In genomic region chr4:154928395-154929087, GRCm38 (mm10) we compare ENCODE assay signal across 8 mouse cellular contexts. TPM values are rescaled to one million over a fixed set of nuclear protein-coding genes. Genes with fewer than 3 reads are reported as not detected.
DNase-seq lines count a peak whose midpoint lies in the region; ATAC-seq and TF ChIP-seq lines count a peak whose summit lies in the region.

TSS of gene Tnfrsf14 (minus strand) at chr4:154928563.

- no peak for TF ChIP-seq CTCF in gastrocnemius, adult 2 months (IDR thresholded peaks at IDR 0.05)
- TF ChIP-seq CTCF in spleen, adult 2 months (IDR thresholded peaks at IDR 0.05; ENCODE audit: extremely low read depth, insufficient read depth, insufficient read length, insufficient replicate concordance), result no peak

- H3K4me3 ChIP-seq in gastrocnemius, adult 2 months, result peak within 1 kb of the TSS; percentile 74
- H3K4me3 ChIP-seq in spleen, adult 2 months (ENCODE audit: extremely low read depth, insufficient read depth, insufficient read length), result peak within 1 kb of the TSS; percentile 77
- H3K4me3 ChIP-seq in limb, embryonic 14.5 days (replicated peaks; ENCODE audit: low read length), result 0 out of 2 replicates have a peak within 1 kb of the TSS, but pooled peaks have one; percentile 8
- peak within 1 kb of the TSS; percentile 16; the same call in 1 of the 2 replicates for H3K4me3 ChIP-seq in stomach, embryonic 14.5 days (ENCODE audit: low read depth, low read length)

- intact Hi-C loops in gastrocnemius, adult 2 months (cut with DNase I), result no loop called here

- no peak for TF ChIP-seq POLR2A in spleen, adult 2 months (IDR thresholded peaks at IDR 0.05; ENCODE audit: low read depth, low read length)
- no peak for TF ChIP-seq POLR2A in limb, embryonic 14.5 days (IDR thresholded peaks at IDR 0.05; ENCODE audit: borderline replicate concordance, extremely low read depth, insufficient read depth, insufficient read length)

- no peak for ATAC-seq in limb, embryonic 14.5 days (ENCODE audit: low FRiP score, low read depth)
- ATAC-seq in stomach, embryonic 14.5 days (ENCODE audit: insufficient number of reproducible peaks, insufficient read depth, low FRiP score, low read depth), result peak; percentile 74; the same call in 1 of the 2 replicates

- no peaks in the 10 kb centered on the region for H3K27me3 ChIP-seq in spleen, adult 2 months (ENCODE audit: control insufficient read depth, insufficient read depth, low read length)
- H3K27me3 ChIP-seq in limb, embryonic 14.5 days (ENCODE audit: control insufficient read depth, insufficient read depth, low read length), result no peaks in the 10 kb centered on the region
- H3K27me3 ChIP-seq in stomach, embryonic 14.5 days (ENCODE audit: control insufficient read depth, insufficient read depth, low read length), result no peaks in the 10 kb centered on the region

- peak within 1 kb of the TSS; percentile 17 for H3K9ac ChIP-seq in limb, embryonic 14.5 days (ENCODE audit: low read depth, low read length, severe bottlenecking)
- H3K9ac ChIP-seq in stomach, embryonic 14.5 days (replicated peaks; ENCODE audit: low read depth, low read length), result no peak within 1 kb of the TSS

- peak within 1 kb of the TSS; percentile 34 for H3K4me2 ChIP-seq in limb, embryonic 14.5 days (replicated peaks; ENCODE audit: low read depth, low read length, severe bottlenecking)
- H3K4me2 ChIP-seq in stomach, embryonic 14.5 days (replicated peaks; ENCODE audit: low read depth, low read length), result peak within 1 kb of the TSS; percentile 36

- DNase-seq in gastrocnemius, adult 2 months, result no peak
- no peak for DNase-seq in gastrocnemius, adult 8-10 months (ENCODE audit: low spot score in 2 of 2)
- DNase-seq in spleen, adult 2 months (ENCODE audit: low read depth in 1 of 2, low spot score in 2 of 2), result no peak
- DNase-seq in spleen, postnatal 14 days (ENCODE audit: low spot score in 2 of 2), result no peak
- DNase-seq in limb, embryonic 14.5 days (ENCODE audit: low spot score), result peak; percentile 2
- no peak for DNase-seq in right cerebral cortex, postnatal 14 days
- no peak for DNase-seq in thymus, postnatal 25 days

- peaks cover 17% of the 10 kb centered on the region for H3K36me3 ChIP-seq in spleen, adult 2 months (ENCODE audit: control insufficient read depth, insufficient read depth, low read length)
- H3K36me3 ChIP-seq in limb, embryonic 14.5 days (ENCODE audit: control insufficient read depth, insufficient read depth, low read length), result no peaks in the 10 kb centered on the region
- no peaks in the 10 kb centered on the region for H3K36me3 ChIP-seq in stomach, embryonic 14.5 days (ENCODE audit: control insufficient read depth, insufficient read depth, low read length)

- 36% methylated on average over 12 of the region's 12 CpGs for WGBS in spleen, adult 2 months
- 43% methylated on average over 12 of the region's 12 CpGs for WGBS in limb, embryonic 14.5 days
- WGBS in stomach, embryonic 14.5 days, result 23% methylated on average over 12 of the region's 12 CpGs

- peaks cover 19% of the 10 kb centered on the region; the same call in 1 of the 2 replicates for H3K4me1 ChIP-seq in spleen, adult 2 months (ENCODE audit: control insufficient read depth, insufficient read depth, insufficient read length)
- peaks cover 15% of the 10 kb centered on the region for H3K4me1 ChIP-seq in limb, embryonic 14.5 days (ENCODE audit: control insufficient read depth, insufficient read depth, low read length)
- peaks cover 18% of the 10 kb centered on the region for H3K4me1 ChIP-seq in stomach, embryonic 14.5 days (ENCODE audit: control insufficient read depth, insufficient read depth, low read length)

- no peaks in the 10 kb centered on the region for H3K9me3 ChIP-seq in limb, embryonic 14.5 days (ENCODE audit: control insufficient read depth, low read length)
- H3K9me3 ChIP-seq in stomach, embryonic 14.5 days (ENCODE audit: control insufficient read depth, low read depth, low read length), result no peaks in the 10 kb centered on the region

- peak within 1 kb of the TSS; percentile 85 for H3K27ac ChIP-seq in gastrocnemius, adult 2 months
- H3K27ac ChIP-seq in spleen, adult 2 months (ENCODE audit: insufficient read depth, low read length), result peak within 1 kb of the TSS; percentile 93
- H3K27ac ChIP-seq in limb, embryonic 14.5 days (replicated peaks; ENCODE audit: low read depth, low read length), result peak within 1 kb of the TSS; percentile 59; the same call in 1 of the 2 replicates
- H3K27ac ChIP-seq in stomach, embryonic 14.5 days (ENCODE audit: low read length), result peak within 1 kb of the TSS; percentile 52; the same call in 1 of the 2 replicates

RNA-seq across cellular contexts. Expression of gene Tnfrsf14, which starts in this region (rescaled TPM):
- total RNA-seq in gastrocnemius, adult 2 months (2021), result 1 to 10 TPM; 1.1 to 2.5 TPM
- 1 to 10 TPM; 1.2 to 3.5 (median 1.9) TPM for total RNA-seq in gastrocnemius, adult 8-10 months (2022)
- polyA plus RNA-seq in spleen, adult 2 months (2012; rRNA removed), result 210 and 232 TPM in 2 replicates
- polyA plus RNA-seq in limb, embryonic 14.5 days (2012; rRNA removed), result 4.1 and 5.8 TPM in 2 replicates
- polyA plus RNA-seq in limb, embryonic 14.5 days (2014; fragmentation: Nextera tagmentation; extraction: Ambion mirVana), result 0.87 and 0.99 TPM in 2 replicates
- polyA plus RNA-seq in stomach, embryonic 14.5 days (2014; fragmentation: Nextera tagmentation; extraction: Ambion mirVana), result 1.2 and 2.9 TPM in 2 replicates

Comparison
In these comparisons a context has a peak if more than half of its experiments do, and no peak if none do; other contexts are left out.
1. RNA of gene Tnfrsf14 (polyA plus RNA-seq): 210 to 232 TPM in spleen, adult 2 months; 0.87 to 5.8 TPM in limb, embryonic 14.5 days and 1.2 to 2.9 TPM in stomach, embryonic 14.5 days; every median in the first group is over 10 times any median in the second.
2. H3K4me3 ChIP-seq: peak in every context shown above with its lines; median percentile 77 in spleen, adult 2 months; 74 in gastrocnemius, adult 2 months; 16 in stomach, embryonic 14.5 days; 8 in limb, embryonic 14.5 days.
3. Peak in every context shown above with its lines, with median percentiles within 50 percentile points of each other: H3K27ac ChIP-seq.